In the genomic region with DNA sequence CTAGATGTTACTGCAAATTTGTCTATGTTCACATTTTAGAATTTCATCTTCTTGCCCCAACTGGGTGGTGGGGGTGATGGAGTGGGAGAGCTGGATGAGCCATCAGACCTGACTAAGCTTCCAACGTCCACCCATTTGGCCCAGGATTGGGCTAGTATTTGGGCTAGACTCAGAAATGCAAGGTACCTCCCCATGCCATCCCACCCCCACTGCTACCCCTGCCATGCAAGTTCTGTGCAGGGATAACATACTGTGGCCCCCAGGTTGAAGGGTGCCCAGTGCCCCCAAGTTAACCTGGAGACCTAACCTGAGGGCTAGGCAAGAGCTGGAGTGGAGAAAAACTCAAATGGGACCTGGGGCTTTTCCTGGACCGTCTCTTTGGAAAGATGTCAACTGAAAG, we compare ENCODE assay signal across 9 mouse cellular contexts. TPM values are rescaled to one million over a fixed set of nuclear protein-coding genes. Genes with fewer than 3 reads are reported as not detected.
DNase-seq lines count a peak whose midpoint lies in the region; ATAC-seq and TF ChIP-seq lines count a peak whose summit lies in the region.
"Had no signal": no experiment of that assay in that cellular context is flagged by ENCODE, and none has a peak within 500 bp of the region (broad histone marks: within the 10 kb centered on the region; RNA-seq: fewer than 3 reads in every experiment).

No protein-coding gene starts in this region.

- peak; percentile 38 for DNase-seq in cerebellum, adult 11-12 months
- DNase-seq in cerebellum, adult 11 months: no peak
- DNase-seq in kidney, adult 2 months: no peak
- no peak for DNase-seq in frontal cortex, postnatal 14 days (ENCODE audit: low spot score in 2 of 2)
- no peak for DNase-seq in c-Kit-positive CD71-positive TER-119-positive erythroid progenitor cells, embryonic 14.5 days (ENCODE audit: low spot score)

- no peak for TF ChIP-seq CTCF in kidney, adult 2 months (conservative IDR thresholded peaks at IDR 0.05; ENCODE audit: insufficient read depth, insufficient read length, low read depth, low read length)
- no peak for TF ChIP-seq CTCF in bone marrow macrophage, adult 2 months (IDR thresholded peaks at IDR 0.05; ENCODE audit: low read depth, low read length)

- H3K9me3 ChIP-seq in kidney, embryonic 15.5 days (replicated peaks): no peaks in the 10 kb centered on the region
- no peaks in the 10 kb centered on the region for H3K9me3 ChIP-seq in liver, embryonic 15.5 days (replicated peaks)

- peaks cover 16% of the 10 kb centered on the region for H3K4me1 ChIP-seq in kidney, embryonic 15.5 days
- H3K4me1 ChIP-seq in kidney, adult 2 months (ENCODE audit: control insufficient read depth, insufficient read depth, low read length): no peaks in the 10 kb centered on the region
- peaks cover 4% of the 10 kb centered on the region; the same call in 1 of the 2 replicates for H3K4me1 ChIP-seq in bone marrow macrophage, adult 2 months (ENCODE audit: control insufficient read depth, insufficient read depth, low read length)
- H3K4me1 ChIP-seq in liver, embryonic 15.5 days (replicated peaks): peaks cover 14% of the 10 kb centered on the region

- ATAC-seq in kidney, embryonic 15.5 days (replicated peaks; ENCODE audit: low FRiP score): no peak
- ATAC-seq in liver, embryonic 15.5 days (ENCODE audit: insufficient read depth): no peak

- no peaks in the 10 kb centered on the region for H3K27me3 ChIP-seq in kidney, embryonic 15.5 days
- no peaks in the 10 kb centered on the region for H3K27me3 ChIP-seq in kidney, adult 2 months (replicated peaks; ENCODE audit: control insufficient read depth, insufficient read depth, low read length)
- no peaks in the 10 kb centered on the region for H3K27me3 ChIP-seq in liver, embryonic 15.5 days

- peak overlapping the region; percentile 70 for H3K4me3 ChIP-seq in kidney, embryonic 15.5 days (replicated peaks)
- no peak overlapping the region for H3K4me3 ChIP-seq in kidney, adult 2 months (ENCODE audit: insufficient read depth, low read depth, low read length)
- no peak overlapping the region; the same call in 1 of the 2 replicates for H3K4me3 ChIP-seq in bone marrow macrophage, adult 2 months (ENCODE audit: insufficient read depth, low read length)
- peak overlapping the region; percentile 83; the same call in 1 of the 2 replicates for H3K4me3 ChIP-seq in liver, embryonic 15.5 days (replicated peaks)

- no peak for TF ChIP-seq POLR2A in kidney, adult 2 months (IDR thresholded peaks at IDR 0.05; ENCODE audit: low read depth, low read length)
- no peak for TF ChIP-seq POLR2A in bone marrow macrophage, adult 2 months (IDR thresholded peaks at IDR 0.05; ENCODE audit: borderline replicate concordance, low read depth, low read length)

- H3K27ac ChIP-seq in kidney, embryonic 15.5 days: 0 out of 2 replicates have a peak overlapping the region, but pooled peaks have one; percentile 3
- no peak overlapping the region for H3K27ac ChIP-seq in kidney, adult 2 months (ENCODE audit: insufficient read depth, low read depth, low read length)
- peak overlapping the region; percentile 41 for H3K27ac ChIP-seq in bone marrow macrophage, adult 2 months (ENCODE audit: insufficient read depth, low read depth, low read length)
- no peak overlapping the region for H3K27ac ChIP-seq in liver, embryonic 15.5 days (replicated peaks)

- WGBS in kidney, embryonic 15.5 days: 83% methylated on average over 2 of the region's 2 CpGs
- WGBS in kidney, adult 2 months: 91% methylated on average over 2 of the region's 2 CpGs
- 86% methylated on average over 2 of the region's 2 CpGs for WGBS in liver, embryonic 15.5 days (ENCODE audit: insufficient replicate concordance)

- peaks cover 24% of the 10 kb centered on the region for H3K36me3 ChIP-seq in kidney, embryonic 15.5 days
- peaks cover 3% of the 10 kb centered on the region for H3K36me3 ChIP-seq in kidney, adult 2 months (ENCODE audit: control insufficient read depth, insufficient read depth, low read length)
- H3K36me3 ChIP-seq in liver, embryonic 15.5 days (replicated peaks): peaks cover 15% of the 10 kb centered on the region

- no peak overlapping the region for H3K9ac ChIP-seq in kidney, embryonic 15.5 days
- H3K9ac ChIP-seq in liver, embryonic 15.5 days: no peak overlapping the region

- H3K4me2 ChIP-seq in kidney, embryonic 15.5 days: peak overlapping the region; percentile 82
- peak overlapping the region; percentile 88 for H3K4me2 ChIP-seq in liver, embryonic 15.5 days

RNA-seq across cellular contexts. Expression of a gene that starts 0.8 kb away (rescaled TPM):
- polyA plus RNA-seq in kidney, embryonic 15.5 days (2015; fragmentation: Nextera tagmentation; extraction: Ambion mirVana): 46.2 and 51.6 TPM in 2 replicates
- polyA plus RNA-seq in kidney, adult 2 months (2012; rRNA removed): 9.2 and 12.3 TPM in 2 replicates
- polyA plus RNA-seq in bone marrow macrophage, adult 2 months (2012; ENCODE audit: insufficient read depth, insufficient read length, missing spikeins): 47.3 and 50.3 TPM in 2 replicates
- polyA plus RNA-seq in liver, embryonic 15.5 days (2015; fragmentation: Nextera tagmentation; extraction: Ambion mirVana): 10.1 and 10.3 TPM in 2 replicates

RNA-seq across cellular contexts. Expression of a gene that starts 33.6 kb away (rescaled TPM):
- polyA plus RNA-seq in kidney, embryonic 15.5 days (2015; fragmentation: Nextera tagmentation; extraction: Ambion mirVana): not detected in 2 replicates
- not detected in 2 replicates for polyA plus RNA-seq in kidney, adult 2 months (2012; rRNA removed)
- polyA plus RNA-seq in bone marrow macrophage, adult 2 months (2012; ENCODE audit: insufficient read depth, insufficient read length, missing spikeins): not detected in 2 replicates
- not detected in 2 replicates for polyA plus RNA-seq in liver, embryonic 15.5 days (2015; fragmentation: Nextera tagmentation; extraction: Ambion mirVana)
- polyA plus RNA-seq: C2C12 had no signal

Comparison
In these comparisons a context has a peak if more than half of its experiments do, and no peak if none do; other contexts are left out.
1. H3K27ac ChIP-seq: peak in kidney, embryonic 15.5 days (single experiment) and bone marrow macrophage, adult 2 months (single experiment); none in kidney, adult 2 months (single experiment) and liver, embryonic 15.5 days (single experiment).
2. H3K4me3 ChIP-seq: peak in kidney, embryonic 15.5 days (single experiment) and liver, embryonic 15.5 days (single experiment); none in kidney, adult 2 months (single experiment) and bone marrow macrophage, adult 2 months (single experiment).